Mouse (Mus musculus): ENCODE results near the gene Rasl12. TPM values are rescaled to one million over a fixed set of nuclear protein-coding genes. Genes with fewer than 3 reads are reported as not detected.

Gene Rasl12
- polyA plus RNA-seq, 1 experiment from 2014 or later: 6.3 TPM

DNA sequence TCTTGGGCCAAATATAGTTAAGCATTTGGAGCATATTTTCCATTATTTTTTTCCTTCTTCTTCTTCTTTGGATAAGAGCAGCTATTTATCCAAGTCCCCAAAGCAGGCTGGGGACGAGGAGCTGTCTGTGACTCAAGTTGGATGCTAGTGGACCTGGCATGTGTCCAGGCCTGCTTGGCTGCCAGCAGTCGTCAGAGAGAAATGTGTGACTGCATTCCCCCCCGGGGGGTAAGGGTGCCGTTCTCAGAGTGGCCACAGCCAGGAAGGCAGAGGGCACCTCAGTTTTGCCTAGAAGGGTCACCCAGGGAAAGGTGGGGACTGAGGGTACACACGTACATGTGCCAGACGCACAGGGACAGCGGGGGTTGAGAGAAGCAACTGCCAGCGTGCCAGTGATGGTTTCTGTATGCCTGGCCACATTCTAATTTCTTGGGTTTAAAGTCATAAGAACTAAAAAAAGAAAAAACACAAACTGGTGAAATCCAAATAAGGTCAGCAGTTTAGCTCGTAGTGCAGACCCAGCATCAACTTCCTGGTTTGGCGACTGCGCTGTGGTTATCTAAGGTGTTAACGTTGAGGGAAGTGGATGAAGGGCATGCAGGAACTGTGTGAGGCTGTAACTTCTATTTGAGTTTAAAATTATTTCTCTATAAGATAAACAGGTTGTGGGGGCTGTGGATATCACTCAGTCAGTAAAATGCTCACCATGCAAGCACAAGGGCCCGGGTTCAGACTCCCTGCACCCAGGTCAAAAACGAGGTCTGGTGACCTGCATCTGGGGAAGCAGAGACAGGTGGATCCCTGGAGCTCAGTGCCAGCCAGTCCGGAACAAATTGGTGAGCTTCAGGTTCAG, 6.3 kb downstream of the Rasl12 start:
- Histone ChIP-seq H3K4me1 (no peaks in the 10 kb centered on the region), H3K27ac (no peak overlapping the region), H3K36me3 (replicated peaks) (no peaks in the 10 kb centered on the region), H3K4me3 (no peak overlapping the region), H3K9me3 (no peaks in the 10 kb centered on the region), H3K27me3 (ENCODE audit: poor library complexity, severe bottlenecking) (peaks cover 4% of the 10 kb centered on the region; the same call in 1 of the 2 replicates)
- whole genome bisulfite sequencing: 84% methylated on average over 15 of the region's 15 CpGs
- DNase-seq (ENCODE audit: extremely low spot score, low spot score): no peak

DNA sequence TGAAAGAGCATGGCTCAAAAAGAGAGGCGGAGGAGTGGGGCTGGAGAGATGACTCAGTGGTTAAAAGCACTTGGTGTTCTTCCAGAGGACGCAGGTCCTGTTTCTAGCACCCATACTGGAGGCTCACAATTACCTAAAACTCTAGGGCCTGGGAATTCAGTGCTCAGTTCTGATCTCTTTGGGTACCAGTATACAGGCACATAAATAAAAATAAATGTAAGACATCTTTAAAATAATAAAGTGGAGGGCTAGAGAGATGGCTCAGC, 6.8 kb downstream of the Rasl12 start:
- H3K4me3 ChIP-seq: no peak overlapping the region
- 86% methylated on average over 2 of the region's 2 CpGs for WGBS
- no peaks in the 10 kb centered on the region for H3K9me3 ChIP-seq
- H3K36me3 ChIP-seq (replicated peaks): no peaks in the 10 kb centered on the region
- no peaks in the 10 kb centered on the region for H3K27me3 ChIP-seq (ENCODE audit: poor library complexity, severe bottlenecking)
- no peak overlapping the region for H3K27ac ChIP-seq
- no peak for DNase-seq (ENCODE audit: extremely low spot score, low spot score)
- no peaks in the 10 kb centered on the region for H3K4me1 ChIP-seq

DNA sequence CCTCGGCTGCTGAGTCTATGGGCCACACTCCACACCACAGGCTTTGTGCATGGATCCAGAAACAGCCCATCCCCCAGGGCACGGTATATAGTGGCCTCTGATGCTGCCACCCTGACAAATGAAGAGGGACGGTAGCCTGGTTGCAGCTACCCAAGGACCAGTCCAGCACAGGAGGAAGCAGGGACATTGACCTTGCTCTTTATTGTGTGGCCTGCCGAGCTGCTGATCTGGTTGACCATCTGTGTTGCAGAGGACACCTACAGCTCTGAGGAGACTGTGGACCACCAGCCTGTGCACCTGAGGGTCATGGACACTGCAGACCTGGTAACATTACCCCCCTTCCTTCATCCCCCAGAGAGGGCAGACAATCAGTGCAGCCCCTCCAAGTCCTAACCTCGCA, 9.0 kb downstream of the Rasl12 start:
- no peak for DNase-seq (ENCODE audit: extremely low spot score, low spot score)
- no peak overlapping the region for H3K4me3 ChIP-seq
- no peaks in the 10 kb centered on the region for H3K9me3 ChIP-seq
- H3K27ac ChIP-seq: no peak overlapping the region
- no peaks in the 10 kb centered on the region for H3K27me3 ChIP-seq (ENCODE audit: poor library complexity, severe bottlenecking)
- 86% methylated on average over 5 of the region's 5 CpGs for WGBS
- no peaks in the 10 kb centered on the region; the same call in 1 of the 2 replicates for H3K36me3 ChIP-seq (replicated peaks)
- H3K4me1 ChIP-seq: no peaks in the 10 kb centered on the region

DNA sequence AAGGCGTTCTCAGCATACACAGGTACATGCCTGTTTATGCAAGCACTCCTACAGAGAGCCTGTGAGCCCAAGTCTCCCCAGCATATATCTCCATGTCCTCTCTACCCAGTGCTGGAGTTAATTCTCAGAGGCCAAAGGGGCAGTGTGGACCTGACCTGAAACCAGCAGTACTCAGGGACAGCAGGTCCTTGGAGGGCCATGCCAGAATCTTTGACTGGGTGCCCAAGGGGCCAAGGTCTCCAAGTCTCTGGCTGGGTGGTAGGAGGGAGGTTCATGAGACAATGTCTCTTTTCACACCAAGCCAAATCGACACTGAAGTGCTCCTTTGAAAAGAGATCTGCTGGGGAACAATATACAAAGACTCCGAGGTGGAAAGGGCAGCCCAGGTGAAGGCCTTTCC, 9.6 kb downstream of the Rasl12 start:
- H3K27me3 ChIP-seq (ENCODE audit: poor library complexity, severe bottlenecking): no peaks in the 10 kb centered on the region
- DNase-seq (ENCODE audit: extremely low spot score, low spot score): no peak
- H3K4me3 ChIP-seq: no peak overlapping the region
- H3K36me3 ChIP-seq (replicated peaks): no peaks in the 10 kb centered on the region; the same call in 1 of the 2 replicates
- no peaks in the 10 kb centered on the region for H3K9me3 ChIP-seq
- H3K27ac ChIP-seq: no peak overlapping the region
- 81% methylated on average over 3 of the region's 3 CpGs for WGBS
- H3K4me1 ChIP-seq: no peaks in the 10 kb centered on the region

DNA sequence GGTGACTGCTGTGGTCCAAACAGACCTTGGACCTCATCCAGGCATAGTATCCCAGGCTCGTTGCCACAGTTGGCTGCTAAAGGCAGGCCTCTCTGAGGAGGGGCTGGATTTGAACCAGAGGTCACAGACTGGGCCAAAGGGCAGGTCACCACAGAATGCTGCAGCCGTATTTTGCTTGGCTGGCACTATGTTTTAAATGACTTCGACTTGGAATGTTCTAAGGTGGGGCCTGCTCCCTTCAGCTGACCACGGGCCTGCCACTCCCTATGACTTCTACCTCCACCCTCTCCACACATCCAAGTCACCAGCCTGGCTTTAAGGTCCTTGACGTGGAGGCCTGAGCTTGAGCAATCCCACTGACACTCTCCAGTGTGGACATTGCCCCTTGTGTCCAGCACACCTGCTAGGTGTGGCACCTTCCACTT, 10.6 kb downstream of the Rasl12 start:
- H3K27me3 ChIP-seq (ENCODE audit: poor library complexity, severe bottlenecking): no peaks in the 10 kb centered on the region
- H3K27ac ChIP-seq: no peak overlapping the region
- no peak for DNase-seq (ENCODE audit: extremely low spot score, low spot score)
- no peaks in the 10 kb centered on the region; the same call in 1 of the 2 replicates for H3K36me3 ChIP-seq (replicated peaks)
- no peak overlapping the region for H3K4me3 ChIP-seq
- 84% methylated on average over 5 of the region's 5 CpGs for WGBS
- H3K9me3 ChIP-seq: no peaks in the 10 kb centered on the region
- no peaks in the 10 kb centered on the region for H3K4me1 ChIP-seq

DNA sequence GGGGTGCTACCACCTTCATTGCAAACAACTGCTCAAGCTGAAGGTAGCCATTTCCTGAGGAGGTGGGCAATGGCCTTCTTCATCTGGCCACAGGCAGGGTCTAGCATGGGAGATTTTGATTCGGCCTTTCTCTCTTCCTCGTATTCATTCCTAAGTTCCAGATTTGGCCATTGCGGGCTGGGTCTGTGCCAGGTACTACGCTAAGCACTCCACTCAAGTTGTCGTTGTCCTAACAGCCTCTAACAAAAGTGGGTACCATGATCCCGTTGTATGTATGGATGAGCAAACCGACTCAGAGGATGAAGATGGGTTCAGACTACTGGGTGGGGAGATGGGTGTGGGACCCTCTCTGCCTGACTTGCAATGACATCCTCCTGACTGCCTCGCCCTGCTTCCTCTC, 12.1 kb downstream of the Rasl12 start:
- WGBS: 92% methylated on average over 8 of the region's 8 CpGs
- Histone ChIP-seq H3K9me3 (no peaks in the 10 kb centered on the region), H3K4me3 (no peak overlapping the region), H3K27me3 (ENCODE audit: poor library complexity, severe bottlenecking) (no peaks in the 10 kb centered on the region), H3K27ac (no peak overlapping the region), H3K36me3 (replicated peaks) (no peaks in the 10 kb centered on the region; the same call in 1 of the 2 replicates), H3K4me1 (no peaks in the 10 kb centered on the region)
- DNase-seq (ENCODE audit: extremely low spot score, low spot score): no peak

DNA sequence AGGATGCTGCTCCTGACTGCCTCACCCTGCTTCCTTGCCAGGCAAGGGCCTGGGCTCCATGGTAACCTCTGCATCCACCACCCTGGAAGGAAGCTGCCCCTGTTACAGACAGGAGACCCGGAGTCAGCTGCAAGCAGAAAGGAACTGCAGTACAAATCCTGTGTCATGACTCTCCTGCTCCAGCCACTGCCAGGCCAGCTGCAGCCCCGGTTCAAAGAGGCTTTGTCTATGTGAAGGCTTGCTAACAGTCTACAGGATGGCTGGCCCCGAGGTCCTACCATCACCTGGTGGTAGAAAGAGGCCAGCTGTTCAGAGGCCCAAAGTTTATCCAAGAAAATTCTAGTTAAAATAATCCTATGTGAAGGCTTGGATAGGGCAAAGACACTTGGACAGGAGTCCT, 13.0 kb downstream of the Rasl12 start:
- no peaks in the 10 kb centered on the region for H3K9me3 ChIP-seq
- no peaks in the 10 kb centered on the region for H3K27me3 ChIP-seq (ENCODE audit: poor library complexity, severe bottlenecking)
- H3K4me1 ChIP-seq: no peaks in the 10 kb centered on the region
- H3K4me3 ChIP-seq: no peak overlapping the region
- H3K36me3 ChIP-seq (replicated peaks): no peaks in the 10 kb centered on the region; the same call in 1 of the 2 replicates
- 80% methylated on average over 3 of the region's 3 CpGs for WGBS
- DNase-seq (ENCODE audit: extremely low spot score, low spot score): no peak
- no peak overlapping the region for H3K27ac ChIP-seq

DNA sequence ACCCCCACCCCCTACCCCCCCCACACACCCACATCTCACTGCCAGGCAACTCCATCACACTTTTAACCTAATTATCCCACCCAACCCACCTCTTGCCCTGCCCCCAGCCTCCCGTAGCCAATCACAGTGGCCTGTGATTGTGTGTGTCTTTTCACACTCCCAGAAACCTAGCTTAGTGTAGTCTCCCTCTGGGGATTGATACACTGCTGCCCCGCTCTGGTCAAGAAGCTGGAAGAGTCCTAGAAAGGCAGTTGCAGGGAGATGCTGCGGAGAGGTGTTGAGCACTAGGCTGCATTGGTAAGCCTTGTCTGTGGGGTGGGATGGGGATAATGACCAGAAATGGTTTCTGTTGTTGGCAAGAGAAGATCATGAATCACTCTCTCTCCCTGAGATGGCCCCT, 19.4 kb downstream of the Rasl12 start:
- Histone ChIP-seq H3K4me3 (no peak overlapping the region), H3K4me1 (peaks cover 4% of the 10 kb centered on the region; the same call in 1 of the 2 replicates), H3K27ac (no peak overlapping the region), H3K9me3 (no peaks in the 10 kb centered on the region), H3K27me3 (ENCODE audit: poor library complexity, severe bottlenecking) (no peaks in the 10 kb centered on the region), H3K36me3 (replicated peaks) (no peaks in the 10 kb centered on the region)
- DNase-seq (ENCODE audit: extremely low spot score, low spot score): no peak
- WGBS: 42% methylated on average over 3 of the region's 3 CpGs

DNA sequence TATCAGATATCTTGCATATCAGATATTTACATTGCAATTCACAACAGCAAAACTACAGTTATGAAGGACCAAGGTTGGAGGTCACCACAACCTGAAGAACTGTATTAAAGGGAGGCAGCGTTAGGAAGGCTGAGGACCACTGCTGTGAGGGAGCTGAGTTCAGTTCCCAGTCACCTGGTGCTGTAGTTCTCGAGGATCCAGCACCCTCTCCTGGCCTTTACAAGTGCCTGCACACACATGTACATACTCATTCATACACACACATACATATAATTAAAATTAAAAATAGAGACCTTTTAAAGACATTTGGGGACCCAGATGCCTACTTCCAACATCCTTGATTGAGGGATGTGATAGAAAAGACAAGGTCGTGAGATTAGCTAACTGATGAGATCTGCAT, 21.3 kb downstream of the Rasl12 start:
- Histone ChIP-seq H3K27me3 (ENCODE audit: poor library complexity, severe bottlenecking) (no peaks in the 10 kb centered on the region), H3K9me3 (no peaks in the 10 kb centered on the region), H3K36me3 (replicated peaks) (no peaks in the 10 kb centered on the region), H3K4me3 (no peak overlapping the region), H3K4me1 (peaks cover 4% of the 10 kb centered on the region; the same call in 1 of the 2 replicates), H3K27ac (no peak overlapping the region)
- no peak for DNase-seq (ENCODE audit: extremely low spot score, low spot score)
- WGBS: 78% methylated on average over 3 of the region's 3 CpGs

DNA sequence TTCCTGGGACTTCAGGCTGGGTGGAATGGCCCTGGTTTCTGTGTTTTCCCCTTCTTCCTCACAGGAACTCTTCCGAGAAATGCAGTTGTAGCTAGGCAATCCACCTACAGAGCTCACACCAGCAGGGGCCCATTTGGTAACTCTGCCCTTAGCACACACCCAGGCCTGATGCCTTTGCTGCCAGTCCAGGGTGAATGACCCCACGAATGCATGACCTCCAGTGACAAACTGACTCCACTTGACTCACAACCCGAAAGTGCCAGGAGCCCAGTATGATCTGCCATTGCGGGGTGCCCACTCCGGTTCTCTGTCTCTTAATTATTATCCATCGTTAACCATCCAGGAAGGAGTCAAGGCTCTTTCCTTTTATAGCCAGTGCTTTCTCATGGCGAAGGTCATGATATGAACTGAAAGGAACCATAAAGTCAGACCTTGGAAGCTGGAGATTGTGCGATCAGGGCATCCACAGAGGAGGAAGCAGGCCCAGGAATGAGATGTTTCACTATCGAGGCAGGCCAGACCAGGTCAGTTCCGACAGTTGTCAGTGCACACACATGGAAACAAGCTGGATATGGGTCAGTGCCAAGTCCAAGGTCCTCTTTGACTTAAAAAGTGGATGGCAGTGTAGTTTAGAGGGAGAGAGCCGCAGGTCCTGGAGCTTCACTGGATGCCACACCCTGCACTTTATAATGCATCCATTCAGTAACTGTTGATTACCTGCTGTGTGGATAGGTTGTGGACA, 24.6 kb downstream of the Rasl12 start, which contains the start of gene Slc51b:
TSS of gene Slc51b (minus strand) at position 196 of the 742 bp plus-strand sequence.
- H3K4me1 ChIP-seq: 0 out of 2 replicates have a peak, but pooled peaks cover under 1% of the 10 kb centered on the region
- no peaks in the 10 kb centered on the region for H3K36me3 ChIP-seq (replicated peaks)
- WGBS: 85% methylated on average over 11 of the region's 11 CpGs
- H3K9me3 ChIP-seq: no peaks in the 10 kb centered on the region
- no peak within 1 kb of the TSS for H3K27ac ChIP-seq
- DNase-seq (ENCODE audit: extremely low spot score, low spot score): no peak
- H3K4me3 ChIP-seq: no peak within 1 kb of the TSS
- no peaks in the 10 kb centered on the region for H3K27me3 ChIP-seq (ENCODE audit: poor library complexity, severe bottlenecking)

DNA sequence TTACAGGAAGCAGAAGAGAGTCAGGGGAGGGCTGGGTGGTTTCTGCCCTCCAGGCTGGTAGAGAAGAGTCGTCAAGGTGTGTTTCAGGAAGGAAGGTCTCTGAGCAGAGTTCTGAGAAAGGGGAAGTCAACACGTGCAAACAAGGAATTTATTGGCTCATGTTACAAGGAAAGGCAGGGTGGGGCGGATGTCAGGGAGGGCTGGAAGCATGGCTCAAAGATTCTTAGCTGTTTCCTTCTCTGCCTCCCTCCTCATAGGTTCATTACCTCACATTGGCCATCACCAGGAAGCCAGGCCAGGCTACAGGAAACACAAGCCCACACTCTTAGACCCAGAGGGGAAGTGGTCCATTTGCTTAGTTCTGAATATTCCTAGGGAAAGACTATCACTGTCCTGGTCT, 26.1 kb downstream of the Rasl12 start:
- Histone ChIP-seq H3K27ac (no peak overlapping the region), H3K4me3 (no peak overlapping the region), H3K9me3 (no peaks in the 10 kb centered on the region), H3K27me3 (ENCODE audit: poor library complexity, severe bottlenecking) (no peaks in the 10 kb centered on the region), H3K36me3 (replicated peaks) (no peaks in the 10 kb centered on the region), H3K4me1 (no peaks in the 10 kb centered on the region)
- no peak for DNase-seq (ENCODE audit: extremely low spot score, low spot score)
- 48% methylated on average over 3 of the region's 3 CpGs for WGBS

DNA sequence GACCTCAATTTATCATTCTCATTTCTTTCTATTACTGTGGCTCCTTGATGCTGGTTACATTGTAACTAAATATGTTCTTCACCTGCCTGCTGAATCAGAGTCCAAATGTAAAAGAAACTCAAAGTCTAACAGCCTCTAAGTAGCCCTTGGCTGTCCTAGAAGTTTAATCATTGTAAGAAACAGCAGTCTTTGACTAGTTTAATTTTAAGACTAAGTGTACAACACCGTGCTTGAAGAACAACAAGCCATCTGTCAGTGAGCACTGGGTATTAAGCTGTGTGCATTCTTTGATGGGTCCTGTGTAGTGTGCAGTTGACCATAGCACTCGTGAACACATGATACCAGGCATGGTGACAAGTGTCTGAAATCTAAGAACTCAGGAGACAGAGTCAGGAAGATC, 29.2 kb downstream of the Rasl12 start:
- no peak for DNase-seq (ENCODE audit: extremely low spot score, low spot score)

DNA sequence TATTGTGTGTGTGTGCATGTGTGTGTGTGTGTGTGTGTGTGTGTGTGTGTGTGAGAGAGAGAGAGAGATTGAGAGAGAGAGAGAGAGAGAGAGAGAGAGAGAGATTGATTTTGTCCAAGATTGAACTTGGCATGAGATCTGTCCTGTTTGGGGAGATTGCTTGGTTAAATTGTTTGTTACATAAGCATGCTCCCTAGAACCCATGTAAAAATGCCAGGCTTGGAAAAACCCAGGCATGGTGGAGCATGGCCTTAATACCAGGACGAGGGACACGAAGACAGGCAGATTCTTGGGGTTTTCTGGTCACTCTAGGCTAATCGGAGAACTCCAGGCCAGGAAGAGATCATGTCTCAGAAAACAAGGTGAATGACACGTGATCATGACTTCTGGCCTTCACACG, 29.7 kb downstream of the Rasl12 start:
- DNase-seq (ENCODE audit: extremely low spot score, low spot score): no peak
- 83% methylated on average over 5 of the region's 5 CpGs for WGBS
- Histone ChIP-seq H3K4me3 (no peak overlapping the region), H3K36me3 (replicated peaks) (no peaks in the 10 kb centered on the region), H3K4me1 (no peaks in the 10 kb centered on the region), H3K27ac (no peak overlapping the region), H3K9me3 (no peaks in the 10 kb centered on the region), H3K27me3 (ENCODE audit: poor library complexity, severe bottlenecking) (no peaks in the 10 kb centered on the region)

More for the DNA sequence above, 29.2 kb downstream of the Rasl12 start:
- Histone ChIP-seq H3K27me3 (ENCODE audit: poor library complexity, severe bottlenecking) (no peaks in the 10 kb centered on the region), H3K4me3 (no peak overlapping the region), H3K27ac (no peak overlapping the region), H3K4me1 (no peaks in the 10 kb centered on the region), H3K36me3 (replicated peaks) (no peaks in the 10 kb centered on the region), H3K9me3 (no peaks in the 10 kb centered on the region)
- WGBS: 76% methylated on average over 2 of the region's 2 CpGs

Measured in forebrain, embryonic 10.5 days (tissue).